Mouse (Mus musculus) mouse trophoblast stem cell (cell line): Measurements from ENCODE around the gene Mrs2.

Experiments used
- in situ Hi-C, 2 experiments: fragments of 300-500 bp; cut with MseI, MboI; formaldehyde crosslinking; loops; 2 replicates in 1 of 2; 3 replicates in 1 of 2; pipeline ENCODE4 v1.15.1; 2025

The Mrs2 gene

DNA sequence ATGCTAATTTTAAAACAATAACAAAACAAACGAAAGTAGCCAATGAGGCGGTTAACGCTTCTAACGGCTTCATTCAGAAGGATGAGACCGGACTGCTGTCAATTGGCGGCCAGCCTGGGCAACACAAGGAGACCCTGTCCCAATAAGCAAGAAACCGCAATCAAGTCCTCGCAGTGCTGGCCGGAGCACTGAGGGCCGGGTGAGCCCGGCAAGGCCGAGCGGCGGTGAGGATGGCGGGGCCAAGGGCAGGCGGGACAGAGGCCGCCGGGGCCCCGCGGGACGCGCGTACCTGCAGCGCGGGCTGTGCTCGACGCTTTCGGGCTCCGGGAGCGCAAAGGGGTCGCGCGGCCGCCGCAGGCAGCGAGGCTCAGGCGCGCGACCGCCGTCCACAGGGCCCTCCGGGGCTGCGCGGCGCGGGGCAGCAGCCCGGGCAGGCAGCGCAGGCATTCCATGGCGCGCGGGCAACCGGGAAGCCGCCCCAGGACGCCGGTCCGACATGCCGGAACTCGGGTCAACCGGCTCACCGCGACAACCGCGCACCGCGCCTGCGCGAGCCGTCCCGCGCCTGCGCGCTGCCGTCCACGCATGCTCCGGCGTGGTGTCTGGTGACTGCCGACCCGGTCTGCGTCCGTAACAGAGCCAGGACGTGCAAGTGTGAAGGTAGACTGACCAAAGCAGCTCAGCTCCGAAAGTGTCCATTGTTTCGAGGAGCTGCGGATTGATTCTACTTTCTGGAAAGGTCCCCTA is at the start of gene Mrs2:
Gene Mrs2 (minus strand): TSS at position 587 of the 747 bp plus-strand sequence.
- in situ Hi-C loops = loop anchor here (5.0 to 10.0 kb wide), 2 partner anchors 95 to 97 kb away; no protein-coding TSS in a partner anchor

- in situ Hi-C loops = no loop called here
Observed at GRCm38 (mm10) chr13:25069765-25070164, 49.6 kb upstream of the Mrs2 start.

GRCm38 (mm10) chr13:25067183-25067582 is 47.0 kb upstream of the Mrs2 start:
- in situ Hi-C loops = no loop called here

DNA sequence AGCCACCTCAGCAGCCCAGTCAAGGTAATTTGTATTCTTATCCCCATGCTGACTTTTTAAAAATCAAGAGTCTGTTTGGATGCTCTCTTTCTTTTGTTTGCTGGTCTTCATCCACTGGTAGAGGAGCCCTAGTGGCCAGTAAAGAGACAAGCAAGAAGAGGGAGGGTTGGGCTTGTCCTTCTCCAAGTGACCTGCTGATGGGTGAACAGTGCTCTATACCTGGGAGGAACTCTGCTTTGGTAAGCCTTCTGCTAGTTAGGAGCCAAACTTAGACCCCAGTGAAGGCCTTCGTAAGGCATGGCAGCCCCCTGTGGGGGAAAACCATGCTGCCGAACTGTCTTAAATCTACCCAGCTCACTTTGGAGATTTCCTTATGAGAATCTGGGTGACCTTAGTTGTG is 46.5 kb upstream of the Mrs2 start:
- in situ Hi-C loops = no loop called here

GRCm38 (mm10) chr13:25055873-25056667 is 35.9 kb upstream of the Mrs2 start, which contains the start of gene Dcdc2a:
Gene Dcdc2a, plus strand, starts transcription at chr13:25056004.
- in situ Hi-C loops = no loop called here

GRCm38 (mm10) chr13:25055111-25055554 is 35.0 kb upstream of the Mrs2 start:
- in situ Hi-C loops = no loop called here

- in situ Hi-C loops = no loop called here
Observed at GRCm38 (mm10) chr13:25052671-25053070, 32.5 kb upstream of the Mrs2 start.

GRCm38 (mm10) chr13:25039488-25039887 is 19.3 kb upstream of the Mrs2 start:
- in situ Hi-C loops = no loop called here

DNA sequence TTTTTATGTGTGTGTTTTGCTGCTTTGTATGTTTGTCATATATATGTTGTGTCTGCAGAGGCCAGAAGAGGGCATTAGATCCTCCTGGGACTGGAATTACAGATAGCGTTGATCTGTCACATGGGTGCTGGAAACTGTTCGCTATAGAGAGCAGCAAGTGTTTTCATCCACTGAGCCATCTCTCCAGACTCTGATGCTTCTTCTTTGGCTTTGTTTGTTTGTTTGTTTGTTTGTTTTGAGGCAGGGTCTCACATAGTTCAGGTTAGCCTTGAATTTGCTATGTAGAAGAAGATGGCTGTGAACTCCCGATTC is 6.9 kb upstream of the Mrs2 start:
- in situ Hi-C loops = loop anchor here in 1 of 2 experiments (10.0 kb wide), 1 partner anchor 88 kb away; no protein-coding TSS in a partner anchor

DNA sequence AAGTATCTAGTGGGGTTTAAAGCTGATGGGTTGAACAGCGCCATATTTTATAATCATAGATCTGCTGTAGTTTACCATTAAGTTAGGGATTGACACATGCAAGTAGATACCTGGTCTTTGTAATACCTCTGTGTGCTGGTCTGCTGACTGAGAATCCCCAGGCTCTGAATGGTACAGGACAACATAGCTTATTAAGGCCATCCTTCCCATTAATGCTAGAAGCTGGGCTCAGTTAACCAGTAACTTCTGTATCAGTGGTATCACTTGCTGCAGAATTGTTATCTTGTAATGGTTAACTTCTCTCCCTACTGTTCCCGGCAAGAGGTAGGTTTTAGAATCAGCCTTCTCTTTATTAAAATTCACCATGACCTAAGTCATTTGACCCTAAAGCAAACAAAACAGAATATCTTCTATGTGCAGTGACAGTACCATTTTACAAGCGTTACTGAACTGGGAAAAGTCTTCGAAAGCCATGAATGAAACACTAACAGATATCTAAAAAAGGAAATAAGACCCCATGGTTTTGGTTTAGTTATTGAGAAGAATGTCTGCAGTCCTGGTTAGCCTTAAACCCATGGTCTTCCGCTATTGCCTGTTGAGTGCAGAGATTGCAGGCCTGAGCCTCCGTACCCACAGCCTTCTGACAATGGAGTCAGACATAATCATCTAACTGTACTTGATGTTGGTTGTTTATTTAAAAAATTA is 6.4 kb upstream of the Mrs2 start:
- in situ Hi-C loops = loop anchor here in 1 of 2 experiments (10.0 kb wide), 1 partner anchor 88 kb away; no protein-coding TSS in a partner anchor

GRCm38 (mm10) chr13:25024655-25025054 is 4.5 kb upstream of the Mrs2 start:
- in situ Hi-C loops = loop anchor here (5.0 to 10.0 kb wide), 2 partner anchors 90 to 93 kb away; no protein-coding TSS in a partner anchor

DNA sequence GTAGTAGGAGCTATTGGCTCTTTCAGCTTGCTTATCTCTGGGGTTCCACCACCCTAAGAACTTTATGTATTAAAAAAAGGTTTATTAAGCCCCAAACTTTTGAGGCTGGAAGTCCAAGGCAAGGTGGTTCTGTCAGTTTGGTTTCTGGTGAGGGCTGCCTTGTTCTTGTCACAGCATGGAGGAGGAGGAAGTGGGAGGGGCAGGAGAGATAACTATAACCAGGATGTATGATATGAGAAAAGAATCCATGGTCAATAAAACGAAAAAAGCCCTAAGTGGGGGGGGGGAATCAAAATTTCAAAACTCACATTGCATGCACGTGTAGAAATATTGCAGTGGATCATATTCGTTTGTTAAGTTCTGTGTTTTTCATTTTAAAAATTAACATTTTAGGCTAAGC is 3.0 kb upstream of the Mrs2 start:
- in situ Hi-C loops = loop anchor here (5.0 to 10.0 kb wide), 2 partner anchors 92 to 94 kb away; no protein-coding TSS in a partner anchor

DNA sequence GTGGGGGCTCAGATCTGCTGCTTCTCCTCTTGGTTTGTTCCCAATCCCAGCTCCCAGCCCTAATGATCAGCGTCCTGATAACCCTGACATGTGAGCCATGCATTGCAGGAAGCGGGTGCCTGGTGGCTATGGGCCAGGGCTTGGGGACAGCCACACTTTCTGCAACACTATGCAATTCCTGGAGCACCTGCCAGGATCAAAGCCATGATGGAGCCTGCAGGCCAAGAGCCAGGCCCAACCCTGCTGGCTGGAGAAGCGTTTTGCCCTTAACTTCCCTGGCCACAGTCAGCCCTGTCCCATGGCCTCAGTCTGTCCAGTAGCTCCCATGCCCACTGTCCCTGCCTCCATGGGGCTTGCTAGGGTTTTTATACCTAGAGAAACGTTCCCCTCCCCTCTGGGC is 2.2 kb upstream of the Mrs2 start:
- in situ Hi-C loops = loop anchor here (5.0 to 10.0 kb wide), 2 partner anchors 92 to 95 kb away; no protein-coding TSS in a partner anchor

DNA sequence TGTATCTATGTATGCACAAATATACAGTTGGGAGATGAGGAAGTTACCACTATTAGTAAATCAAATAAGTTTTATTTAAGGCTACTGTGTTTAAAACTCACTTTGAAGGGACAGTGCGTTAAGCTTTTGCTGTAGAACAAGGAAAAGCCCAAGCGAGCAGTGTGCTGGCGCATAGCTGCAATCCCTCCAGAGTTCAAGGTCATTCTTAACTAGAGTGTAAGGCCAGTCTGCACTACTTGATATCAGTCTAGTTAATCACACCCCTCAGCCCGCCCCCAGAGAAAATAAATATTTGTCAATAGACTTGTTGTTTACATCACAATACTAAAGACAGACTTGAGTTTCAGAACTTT is 337 bp upstream of the Mrs2 start:
- in situ Hi-C loops = loop anchor here (5.0 to 10.0 kb wide), 2 partner anchors 94 to 97 kb away; no protein-coding TSS in a partner anchor

- in situ Hi-C loops = no loop called here
Observed at GRCm38 (mm10) chr13:25018316-25018715, 1.9 kb downstream of the Mrs2 start.

- in situ Hi-C loops = no loop called here
Observed at GRCm38 (mm10) chr13:25007115-25007514, 13.1 kb downstream of the Mrs2 start.

GRCm38 (mm10) chr13:25002965-25003364 is 17.2 kb downstream of the Mrs2 start:
- in situ Hi-C loops = no loop called here

GRCm38 (mm10) chr13:24999538-24999937 is 20.6 kb downstream of the Mrs2 start:
- in situ Hi-C loops = no loop called here

- in situ Hi-C loops = no loop called here
Observed at GRCm38 (mm10) chr13:24993160-24993559, 27.0 kb downstream of the Mrs2 start.

- in situ Hi-C loops = loop anchor here in 1 of 2 experiments (5.0 kb wide), 1 partner anchor 52 kb away; the partner anchor contains the start of gene Aldh5a1
Observed at GRCm38 (mm10) chr13:24989006-24989405, 31.2 kb downstream of the Mrs2 start.

DNA sequence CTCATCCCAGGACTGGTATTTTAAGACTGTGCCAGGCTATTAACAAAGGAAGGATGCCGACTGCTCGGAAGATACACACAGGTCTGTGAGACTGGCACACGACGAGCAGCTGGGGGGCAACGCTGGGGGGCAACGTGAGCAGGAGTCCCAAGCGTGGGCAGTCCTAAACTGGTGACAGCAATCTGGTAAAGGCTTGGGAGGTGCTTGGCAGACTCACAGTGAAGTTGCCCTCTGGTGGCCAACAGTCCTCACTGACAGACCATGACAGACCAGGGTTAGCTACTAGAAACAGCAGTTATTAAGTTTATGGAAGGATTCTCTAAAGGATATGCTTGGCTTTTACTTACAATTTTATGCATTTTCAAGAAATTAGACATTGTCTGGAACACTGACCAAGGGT is 31.8 kb downstream of the Mrs2 start:
- in situ Hi-C loops = loop anchor here in 1 of 2 experiments (5.0 kb wide), 1 partner anchor 51 kb away; the partner anchor contains the start of gene Aldh5a1
